Mouse (Mus musculus) T-helper 17 cell (primary cell): ENCODE measurements at regions not wholly inside any gene's neighbourhood (a gene's known extent, or its start where the extent isn't known, plus 50 kb on each side); places are given as distances from the start of the nearest gene placed in this dataset.

Experiments used
- in situ Hi-C, 2 experiments: fragments of 300-600 bp; cut with MboI, MseI; formaldehyde crosslinking; loops; 1 replicate in 1 of 2; 2 replicates in 1 of 2; pipeline ENCODE4 v1.15.1; 2025; ENCODE audit warnings: high pct_unique_total_duplicates in 2 of 2

GRCm38 (mm10) chr4:152650198-152650597, 172.5 kb upstream of the Kcnab2 start:
- in situ Hi-C loops = no loop called here

DNA sequence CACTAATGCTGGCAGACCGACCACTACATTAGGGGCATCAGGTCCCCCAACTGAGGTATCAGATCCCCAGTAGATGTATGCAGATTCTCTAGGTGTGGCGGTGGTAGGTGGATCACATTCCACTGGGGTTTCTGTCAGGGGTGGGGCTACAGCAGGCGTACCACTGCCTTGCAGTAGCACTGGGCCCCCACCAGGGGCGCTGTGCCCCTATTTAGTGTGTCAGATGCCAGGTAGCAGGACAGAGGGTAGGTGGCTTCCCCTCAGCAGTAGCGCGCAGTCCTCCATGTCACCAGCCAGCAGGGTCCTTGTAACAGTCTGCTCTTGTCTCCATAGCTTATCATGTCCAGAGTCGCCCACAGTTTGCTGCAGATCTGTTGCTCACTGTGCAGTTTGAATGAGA, 169.9 kb upstream of the Kcnab2 start:
- in situ Hi-C loops = no loop called here

- in situ Hi-C loops = no loop called here
Measured at GRCm38 (mm10) chr4:152647084-152647483, 169.4 kb upstream of the Kcnab2 start.

DNA sequence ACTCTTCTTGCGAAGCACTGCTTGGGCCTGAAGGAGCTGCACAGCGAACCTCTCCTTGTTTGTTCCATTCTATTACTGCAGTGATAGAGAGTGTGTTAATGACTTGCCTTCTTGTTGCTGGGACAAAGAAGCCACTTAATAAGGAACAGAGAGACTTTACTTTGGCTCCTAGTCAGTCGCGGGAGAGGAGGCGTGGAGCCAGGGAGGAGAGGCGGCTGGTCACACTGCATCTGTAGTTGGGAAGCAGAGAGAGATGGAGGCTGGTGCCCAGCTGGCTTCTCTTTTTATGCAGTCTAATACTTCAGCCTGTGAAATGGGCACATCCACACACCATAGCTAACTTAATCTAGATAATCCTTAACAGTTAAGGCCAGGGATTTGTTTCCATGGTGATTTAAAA, 159.4 kb upstream of the Kcnab2 start:
- in situ Hi-C loops = no loop called here

GRCm38 (mm10) chr4:152633896-152634295, 156.2 kb upstream of the Kcnab2 start:
- in situ Hi-C loops = no loop called here

DNA sequence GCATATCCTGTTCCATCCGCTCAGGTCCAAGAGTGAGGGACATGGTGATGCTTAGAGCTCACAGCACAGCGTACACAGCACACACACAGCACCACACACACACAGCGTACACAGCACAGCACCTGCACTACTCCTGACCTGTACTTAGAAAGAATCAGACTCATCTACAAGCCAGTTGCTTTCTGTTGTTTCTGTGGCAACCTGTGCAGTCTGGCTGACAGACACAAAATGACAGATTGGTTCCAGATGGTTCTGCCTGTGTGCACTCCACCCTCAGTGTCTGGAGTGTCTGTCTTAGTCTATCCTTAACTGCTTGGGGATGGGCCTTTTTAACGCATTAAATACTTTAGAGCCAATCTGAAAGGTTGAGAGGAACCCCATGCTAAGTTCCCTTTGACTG, 150.4 kb upstream of the Kcnab2 start:
- in situ Hi-C loops = no loop called here

- in situ Hi-C loops = no loop called here
Measured at GRCm38 (mm10) chr4:152625032-152626003, 147.6 kb upstream of the Kcnab2 start.

GRCm38 (mm10) chr4:152622022-152622777, 144.5 kb upstream of the Kcnab2 start:
- in situ Hi-C loops = no loop called here

GRCm38 (mm10) chr4:152617636-152618035, 140.0 kb upstream of the Kcnab2 start:
- in situ Hi-C loops = no loop called here

DNA sequence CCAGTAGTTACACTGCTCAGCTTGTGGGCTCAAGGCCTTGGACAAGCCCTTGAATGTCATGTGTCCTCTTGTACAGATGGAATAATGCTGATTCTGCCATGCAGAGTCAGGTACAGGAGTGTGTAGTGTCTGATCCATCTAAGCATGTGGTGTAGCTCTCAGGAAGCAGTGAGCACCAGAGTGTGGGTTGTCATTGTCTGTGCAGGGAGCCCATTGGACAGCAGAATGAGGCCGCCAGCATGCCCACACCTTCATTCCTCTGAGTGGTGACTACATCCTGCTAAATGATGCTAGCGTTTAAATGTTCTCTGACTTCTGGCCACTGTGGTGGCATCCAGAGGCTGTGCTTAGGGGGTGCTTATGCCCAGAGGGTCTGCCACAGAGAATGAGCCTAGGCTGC, 137.5 kb upstream of the Kcnab2 start:
- in situ Hi-C loops = no loop called here

DNA sequence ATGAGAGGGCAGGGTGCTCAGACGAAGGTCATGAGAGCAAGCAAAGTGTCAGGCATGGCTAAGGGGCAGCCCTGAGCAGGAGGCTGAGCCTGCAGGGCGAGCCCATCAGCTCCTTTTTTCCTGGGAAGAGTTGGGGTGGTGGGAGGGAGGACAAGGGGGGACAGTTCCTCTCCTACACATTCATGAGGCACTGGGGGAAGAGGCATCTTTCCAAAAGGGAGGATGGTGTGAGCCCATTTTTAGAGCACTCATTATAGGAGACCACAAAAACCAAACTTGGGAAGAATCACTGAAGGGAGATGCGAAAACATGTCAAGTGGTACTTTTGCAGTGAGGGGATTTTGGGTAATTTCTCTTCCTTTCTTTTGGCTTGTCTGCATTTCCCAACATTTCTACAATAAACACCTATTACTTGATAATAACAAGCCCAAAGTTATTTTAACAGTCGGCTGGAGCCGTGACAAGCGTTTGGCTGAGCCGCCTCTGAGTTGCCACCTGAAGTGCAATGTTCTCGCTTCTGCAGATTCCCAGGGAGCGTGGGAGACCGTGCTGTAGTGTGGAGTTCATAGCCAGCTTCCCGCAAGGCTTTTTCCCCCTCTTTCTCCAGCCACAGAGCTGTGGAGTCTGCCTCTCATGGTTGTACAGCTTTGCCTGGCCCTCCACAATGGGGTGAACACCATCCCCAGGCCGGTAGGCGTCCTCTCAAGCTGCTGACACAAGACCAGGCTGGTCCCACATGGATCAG, 136.9 kb upstream of the Kcnab2 start:
- in situ Hi-C loops = no loop called here
